Mouse (Mus musculus) liver, adult 2 months (tissue): ENCODE data around the gene Clca2.

Experiments
- CTCF ChIP-seq: fragments of 200-500 bp; IDR thresholded peaks from 2 replicates; pipeline ENCODE4 v1.5.1; 2011; ENCODE audit warnings: low read depth, low read length, control low read depth
- POLR2A ChIP-seq: fragments of 200-500 bp; IDR thresholded peaks from 2 replicates; pipeline ENCODE4 v1.6.1; 2011; ENCODE audit warnings: low read length, control low read depth; ENCODE audit not compliant: insufficient read depth; ENCODE audit errors: extremely low read depth

DNA sequence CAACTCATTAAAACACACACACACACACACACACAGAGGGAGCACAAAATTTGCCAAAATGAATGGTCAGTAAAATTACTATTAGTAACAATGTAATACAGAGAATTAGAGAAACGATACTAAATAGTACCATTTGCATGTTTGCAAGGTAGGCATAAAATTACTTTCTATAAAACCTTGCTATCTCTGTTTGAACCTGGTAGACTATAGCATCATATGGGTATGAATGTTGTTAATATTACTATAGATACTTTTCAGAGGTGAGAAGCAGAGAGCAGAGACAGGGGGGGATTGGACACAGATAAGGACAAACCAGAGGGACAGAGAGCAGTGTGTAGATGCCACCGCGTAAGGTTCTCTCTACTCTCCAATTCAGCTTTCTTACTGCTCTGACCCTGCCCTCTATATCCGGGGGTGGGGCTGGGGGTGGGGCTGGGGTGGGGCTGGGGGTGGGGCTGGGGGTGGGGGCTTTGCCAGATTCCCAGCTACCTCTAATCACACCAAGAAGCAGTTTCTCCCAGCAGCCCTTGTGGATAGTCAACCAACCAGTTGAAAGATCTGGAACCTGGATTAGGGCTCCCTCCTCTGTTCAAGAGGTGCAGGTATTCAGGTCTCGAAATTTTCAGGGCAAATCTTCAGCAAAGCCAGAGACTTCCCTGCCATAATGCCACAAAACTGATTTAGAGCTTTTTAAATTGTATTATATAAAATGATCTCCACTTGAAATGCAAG is 6.7 kb upstream of the Clca2 start:
- no peak for TF ChIP-seq CTCF
- TF ChIP-seq POLR2A, result no peak
